Mouse (Mus musculus) erythroblast, embryonic 14.5 days (primary cell): ENCODE results near the gene Kcnk2.

Source experiments
- GATA1 ChIP-seq: IDR thresholded peaks from 2 replicates; pipeline ENCODE4 v1.6.1; 2012; ENCODE audit warnings: low read length, inconsistent platforms, mixed read lengths
- TAL1 ChIP-seq: IDR thresholded peaks from 3 replicates; pipeline ENCODE4 v1.6.1; 2012; ENCODE audit warnings: low read length, inconsistent platforms, mixed read lengths

- no peak for TF ChIP-seq GATA1
- no peak for TF ChIP-seq TAL1
These were observed 236.3 kb downstream of the Kcnk2 start for GRCm38 (mm10) chr1:189165756-189166155.
